Mouse (Mus musculus) liver, embryonic 13.5 days (tissue): Measurements from ENCODE around the gene Ppp1r32. TPM values are rescaled to one million over a fixed set of nuclear protein-coding genes. Genes with fewer than 3 reads are reported as not detected.

ENCODE experiments used
- ATAC-seq: fragments of 200-750 bp; cut with Nextera tagmentation; 2 replicates; pipeline ENCODE4 v1.8.0; 2017; ENCODE audit warnings: low read depth, mild to moderate bottlenecking, moderate number of reproducible peaks, moderate library complexity
- DNase-seq: peaks from one replicate; pipeline ENCODE4 v3.0.0; 2022
- H3K27ac ChIP-seq: fragments of 300-500 bp; sonication (generic); 2 replicates; pipeline ENCODE4 v1.5.1; 2015; ENCODE audit warnings: moderate library complexity, mild to moderate bottlenecking, inconsistent platforms
- H3K27me3 ChIP-seq: fragments of 300-500 bp; sonication (generic); 2 replicates; pipeline ENCODE4 v1.6.1; 2015; ENCODE audit warnings: mild to moderate bottlenecking, inconsistent platforms
- H3K36me3 ChIP-seq: fragments of 300-500 bp; sonication (generic); 2 replicates; pipeline ENCODE4 v1.6.1; 2015; ENCODE audit warnings: mild to moderate bottlenecking, inconsistent platforms
- H3K4me1 ChIP-seq: fragments of 300-500 bp; sonication (generic); replicated peaks from 2 replicates; pipeline ENCODE4 v1.6.1; 2015; ENCODE audit warnings: inconsistent platforms
- H3K4me2 ChIP-seq: fragments of 300-500 bp; sonication (generic); 2 replicates; pipeline ENCODE4 v1.6.1; 2015; ENCODE audit warnings: inconsistent platforms, mild to moderate bottlenecking, moderate library complexity
- H3K4me3 ChIP-seq: fragments of 300-500 bp; sonication (generic); replicated peaks from 2 replicates; pipeline ENCODE4 v1.5.1; 2015; ENCODE audit warnings: mild to moderate bottlenecking, inconsistent platforms
- H3K9ac ChIP-seq: fragments of 300-500 bp; sonication (generic); 2 replicates; pipeline ENCODE4 v1.6.1; 2015; ENCODE audit warnings: mild to moderate bottlenecking, inconsistent platforms
- H3K9me3 ChIP-seq: fragments of 300-500 bp; sonication (generic); replicated peaks from 2 replicates; pipeline ENCODE4 v1.6.1; 2016; ENCODE audit warnings: inconsistent platforms
- WGBS: fragments of 180-500 bp; shearing (Covaris S2); methylation state at CpG from one replicate; pipeline ENCODE4 v1.1.7; 2015; ENCODE audit not compliant: insufficient replicate concordance; 5-methylcytosine and 5-hydroxymethylcytosine counted together
- polyA plus RNA-seq: library from polyadenylated mRNA; unstranded; fragments of >200 nt; fragmentation: Nextera tagmentation; extraction: Ambion mirVana; gene quantifications from 2 replicates; pipeline ENCODE4 v1.2.1, GENCODE M21; 2015

Ppp1r32 gene
- polyA plus RNA-seq, 1 experiment from 2014 or later = not detected

DNA sequence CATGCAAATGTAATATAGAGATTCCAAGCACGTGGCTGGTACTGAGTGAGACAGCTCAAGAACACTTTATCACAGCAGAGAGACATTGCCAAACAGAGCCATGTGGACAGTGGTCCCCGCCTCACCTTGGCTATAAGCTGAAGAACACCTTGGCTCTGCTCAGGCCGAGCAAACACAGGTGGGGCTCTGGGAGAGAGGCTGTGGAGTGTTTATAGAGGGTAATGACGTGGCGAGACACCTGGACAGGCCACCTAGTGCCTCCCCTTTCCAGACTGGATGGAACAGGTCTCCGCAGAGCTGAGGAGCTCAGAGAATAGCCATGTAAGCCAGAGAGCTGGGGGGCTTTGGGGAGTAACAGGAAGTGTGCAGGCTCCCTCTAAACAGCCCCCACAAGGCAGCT, 47.8 kb downstream of the Ppp1r32 start:
- WGBS = 57% methylated on average over 6 of the region's 6 CpGs
- Histone ChIP-seq H3K27me3 (peaks cover 14% of the 10 kb centered on the region; the same call in 1 of the 2 replicates), H3K36me3 (no peaks in the 10 kb centered on the region)

DNA sequence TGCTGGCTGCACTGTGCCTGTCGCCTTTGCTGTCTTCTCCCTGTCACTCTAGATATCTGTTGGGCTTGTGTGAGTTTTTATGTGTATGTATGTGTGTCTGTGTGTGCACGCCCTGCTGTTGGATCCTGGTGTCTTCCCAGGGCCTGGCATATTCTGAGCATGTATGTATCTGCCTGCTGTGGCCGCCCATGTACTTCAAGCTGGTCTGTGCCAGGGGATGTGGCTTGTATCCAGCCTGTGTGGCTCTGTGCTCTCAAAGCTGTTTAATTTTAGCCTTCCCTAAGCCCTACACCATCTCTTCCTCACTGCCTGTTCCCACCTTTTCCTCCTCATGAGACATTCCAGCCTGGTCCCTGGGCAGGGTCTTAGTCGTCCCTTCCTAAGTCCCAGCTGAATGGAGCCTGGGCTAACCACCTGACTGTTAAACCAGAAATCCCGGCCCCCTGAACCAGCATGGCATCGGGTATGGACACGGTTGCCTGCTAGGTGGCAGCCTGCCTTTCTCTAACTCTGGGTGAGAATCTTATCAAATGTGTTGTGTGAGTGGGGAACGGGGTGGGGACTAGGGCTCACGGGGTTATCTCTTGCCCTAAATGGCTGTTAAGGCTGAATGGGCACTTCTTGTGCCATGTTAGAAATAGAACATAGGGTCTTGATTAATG, 48.7 kb downstream of the Ppp1r32 start:
- Histone ChIP-seq H3K4me3 (no peak overlapping the region), H3K27ac (no peak overlapping the region), H3K27me3 (peaks cover 13% of the 10 kb centered on the region; the same call in 1 of the 2 replicates), H3K9ac (no peak overlapping the region), H3K4me1 (peaks cover 35% of the 10 kb centered on the region), H3K4me2 (no peak overlapping the region), H3K9me3 (no peaks in the 10 kb centered on the region), H3K36me3 (no peaks in the 10 kb centered on the region)
- ATAC-seq (no peak), DNase-seq (no peak)
- 43% methylated on average over 9 of the region's 9 CpGs for WGBS

More for the DNA sequence above, 47.8 kb downstream of the Ppp1r32 start:
- H3K9ac ChIP-seq = no peak overlapping the region
- H3K4me3 ChIP-seq = no peak overlapping the region
- peaks cover 35% of the 10 kb centered on the region for H3K4me1 ChIP-seq
- ATAC-seq (no peak), DNase-seq (no peak)
- H3K4me2 ChIP-seq = no peak overlapping the region
- no peaks in the 10 kb centered on the region for H3K9me3 ChIP-seq
- H3K27ac ChIP-seq = no peak overlapping the region

GRCm38 (mm10) chr19:10433225-10433624, 49.5 kb downstream of the Ppp1r32 start:
- Histone ChIP-seq H3K9ac (no peak overlapping the region), H3K4me1 (peaks cover 35% of the 10 kb centered on the region), H3K4me3 (no peak overlapping the region), H3K4me2 (no peak overlapping the region), H3K27ac (no peak overlapping the region), H3K36me3 (no peaks in the 10 kb centered on the region), H3K9me3 (no peaks in the 10 kb centered on the region), H3K27me3 (peaks cover 10% of the 10 kb centered on the region; the same call in 1 of the 2 replicates)
- DNase-seq (no peak), ATAC-seq (no peak)
- WGBS = 56% methylated on average over 7 of the region's 7 CpGs

DNA sequence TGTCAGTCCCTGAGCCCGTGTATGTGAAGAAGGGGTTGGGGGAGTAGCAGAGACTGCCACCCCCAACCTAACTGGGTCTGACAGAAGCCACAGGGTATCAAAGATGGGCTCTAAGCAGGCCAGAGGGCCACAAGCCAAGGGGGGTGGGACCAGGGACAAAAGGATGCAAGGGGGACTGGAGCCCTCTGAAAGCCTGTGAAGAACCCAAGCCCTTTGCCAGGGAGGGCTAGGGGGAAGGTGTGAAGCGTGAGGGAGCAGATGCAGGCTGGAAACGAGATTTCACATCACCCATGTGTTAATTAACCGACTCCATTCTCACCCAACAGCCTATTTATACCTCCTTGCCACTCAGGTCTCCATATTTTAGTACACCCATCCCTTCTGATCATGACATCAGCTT, 50.9 kb downstream of the Ppp1r32 start:
- H3K27me3 ChIP-seq = peaks cover 11% of the 10 kb centered on the region; the same call in 1 of the 2 replicates
- H3K36me3 ChIP-seq = no peaks in the 10 kb centered on the region
- DNase-seq (no peak), ATAC-seq (0 out of 2 replicates have a peak, but pooled peaks have one; percentile 5)
- no peaks in the 10 kb centered on the region for H3K9me3 ChIP-seq
- peaks cover 35% of the 10 kb centered on the region for H3K4me1 ChIP-seq
- peak overlapping the region; percentile 29; the same call in 1 of the 2 replicates for H3K27ac ChIP-seq
- peak overlapping the region; percentile 22; the same call in 1 of the 2 replicates for H3K4me2 ChIP-seq
- 41% methylated on average over 4 of the region's 4 CpGs for WGBS
- H3K4me3 ChIP-seq = no peak overlapping the region
- H3K9ac ChIP-seq = 0 out of 2 replicates have a peak overlapping the region, but pooled peaks have one; percentile 31

- Histone ChIP-seq H3K36me3 (no peaks in the 10 kb centered on the region), H3K27ac (0 out of 2 replicates have a peak overlapping the region, but pooled peaks have one; percentile 29), H3K9ac (peak overlapping the region; percentile 31; the same call in 1 of the 2 replicates), H3K27me3 (peaks cover 15% of the 10 kb centered on the region), H3K4me2 (peak overlapping the region; percentile 22), H3K4me1 (peaks cover 35% of the 10 kb centered on the region), H3K9me3 (no peaks in the 10 kb centered on the region), H3K4me3 (no peak overlapping the region)
- ATAC-seq = peak; percentile 82
- peak; percentile 27 for DNase-seq
- 10% methylated on average over 3 of the region's 3 CpGs for WGBS
Measured at GRCm38 (mm10) chr19:10431410-10431809, 51.3 kb downstream of the Ppp1r32 start.

DNA sequence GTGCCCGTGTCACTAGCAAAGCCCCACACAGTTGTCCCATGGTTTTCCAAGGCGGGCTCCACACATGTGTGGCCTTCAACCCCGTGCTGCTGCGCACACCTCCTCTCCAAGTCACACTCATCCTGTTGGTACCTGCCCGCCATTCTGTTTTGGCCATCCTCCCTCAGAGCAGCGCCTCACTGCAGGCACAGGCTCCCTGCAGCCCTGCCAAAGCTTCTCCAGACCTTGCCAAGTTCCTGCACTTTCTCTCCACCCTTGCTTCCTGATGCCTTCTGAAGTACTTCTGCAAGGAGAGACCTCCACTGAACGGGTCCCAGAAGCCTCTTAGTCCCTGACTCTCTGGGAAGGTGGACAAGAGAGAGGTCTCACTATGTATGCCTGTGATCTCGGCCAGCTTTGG, 53.4 kb downstream of the Ppp1r32 start:
- ATAC-seq (no peak), DNase-seq (no peak)
- Histone ChIP-seq H3K27ac (no peak overlapping the region), H3K4me3 (no peak overlapping the region), H3K4me1 (peaks cover 27% of the 10 kb centered on the region), H3K9me3 (no peaks in the 10 kb centered on the region), H3K36me3 (no peaks in the 10 kb centered on the region), H3K27me3 (peaks cover 24% of the 10 kb centered on the region), H3K9ac (no peak overlapping the region), H3K4me2 (no peak overlapping the region)
- WGBS = 62% methylated on average over 8 of the region's 8 CpGs

- H3K27ac ChIP-seq = no peak overlapping the region
- peaks cover 20% of the 10 kb centered on the region for H3K4me1 ChIP-seq
- H3K9ac ChIP-seq = no peak overlapping the region
- no peak for DNase-seq
- no peaks in the 10 kb centered on the region for H3K36me3 ChIP-seq
- peaks cover 43% of the 10 kb centered on the region for H3K27me3 ChIP-seq
- no peak overlapping the region for H3K4me2 ChIP-seq
- ATAC-seq = no peak
- WGBS = 70% methylated on average over 9 of the region's 9 CpGs
- H3K4me3 ChIP-seq = no peak overlapping the region
- H3K9me3 ChIP-seq = no peaks in the 10 kb centered on the region
Measured at GRCm38 (mm10) chr19:10427431-10427830, 55.3 kb downstream of the Ppp1r32 start.

GRCm38 (mm10) chr19:10426793-10427192, 55.9 kb downstream of the Ppp1r32 start:
- H3K9me3 ChIP-seq = no peaks in the 10 kb centered on the region
- ATAC-seq (no peak), DNase-seq (no peak)
- no peak overlapping the region for H3K4me3 ChIP-seq
- no peaks in the 10 kb centered on the region for H3K36me3 ChIP-seq
- peaks cover 13% of the 10 kb centered on the region for H3K4me1 ChIP-seq
- H3K9ac ChIP-seq = no peak overlapping the region
- H3K27me3 ChIP-seq = peaks cover 46% of the 10 kb centered on the region
- H3K4me2 ChIP-seq = no peak overlapping the region
- no peak overlapping the region for H3K27ac ChIP-seq
- 30% methylated on average over 6 of the region's 6 CpGs for WGBS

GRCm38 (mm10) chr19:10426312-10426711, 56.4 kb downstream of the Ppp1r32 start:
- 42% methylated on average over 25 of the region's 25 CpGs for WGBS
- H3K27ac ChIP-seq = no peak overlapping the region
- DNase-seq (no peak), ATAC-seq (no peak)
- peaks cover 51% of the 10 kb centered on the region for H3K27me3 ChIP-seq
- H3K4me2 ChIP-seq = no peak overlapping the region
- no peaks in the 10 kb centered on the region for H3K9me3 ChIP-seq
- no peak overlapping the region for H3K9ac ChIP-seq
- no peaks in the 10 kb centered on the region for H3K36me3 ChIP-seq
- peaks cover 8% of the 10 kb centered on the region for H3K4me1 ChIP-seq
- no peak overlapping the region for H3K4me3 ChIP-seq

- peaks cover 2% of the 10 kb centered on the region for H3K4me1 ChIP-seq
- 40% methylated on average over 13 of the region's 13 CpGs for WGBS
Measured at GRCm38 (mm10) chr19:10425484-10426270, 57.1 kb downstream of the Ppp1r32 start.

DNA sequence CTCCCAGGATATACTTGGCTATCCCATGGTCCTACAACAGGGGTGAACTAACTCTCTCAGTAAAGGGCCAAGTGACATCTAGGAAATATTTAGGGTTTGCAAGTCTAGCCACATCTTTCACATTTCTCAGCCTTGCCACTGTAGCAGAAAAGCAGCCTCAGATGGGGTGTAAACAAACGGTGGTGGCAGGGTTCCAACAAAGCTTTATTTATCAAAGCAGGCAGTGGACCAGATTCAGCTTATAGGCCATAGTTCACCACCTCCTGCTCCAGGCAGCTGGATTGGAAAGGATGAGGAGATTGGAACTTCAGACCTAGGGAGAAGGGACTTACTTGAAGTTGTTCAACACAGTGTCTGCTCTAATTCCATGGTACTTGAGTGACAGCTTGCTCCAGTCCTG, 58.0 kb downstream of the Ppp1r32 start:
- no peak overlapping the region for H3K4me3 ChIP-seq
- ATAC-seq (no peak), DNase-seq (no peak)
- H3K9ac ChIP-seq = no peak overlapping the region
- no peaks in the 10 kb centered on the region for H3K4me1 ChIP-seq
- WGBS = 50% methylated on average over 1 of the region's 1 CpGs
- H3K4me2 ChIP-seq = no peak overlapping the region
- H3K27ac ChIP-seq = no peak overlapping the region
- H3K36me3 ChIP-seq = no peaks in the 10 kb centered on the region
- peaks cover 63% of the 10 kb centered on the region for H3K27me3 ChIP-seq
- H3K9me3 ChIP-seq = no peaks in the 10 kb centered on the region

More at GRCm38 (mm10) chr19:10425484-10426270, 57.1 kb downstream of the Ppp1r32 start:
- DNase-seq (no peak), ATAC-seq (no peak)
- no peaks in the 10 kb centered on the region for H3K9me3 ChIP-seq
- no peaks in the 10 kb centered on the region for H3K36me3 ChIP-seq
- no peak overlapping the region for H3K4me2 ChIP-seq
- H3K4me3 ChIP-seq = no peak overlapping the region
- H3K9ac ChIP-seq = no peak overlapping the region
- peaks cover 57% of the 10 kb centered on the region for H3K27me3 ChIP-seq
- H3K27ac ChIP-seq = no peak overlapping the region
